8 mouse cellular contexts compared by ENCODE assay signal in genomic region chr10:76257719-76258390, GRCm38 (mm10). TPM values are rescaled to one million over a fixed set of nuclear protein-coding genes. Genes with fewer than 3 reads are reported as not detected.
A peak's percentile ranks its signal among the peaks of the same experiment; 100 is the strongest.
DNase-seq lines count a peak whose midpoint lies in the region; ATAC-seq and TF ChIP-seq lines count a peak whose summit lies in the region.

No protein-coding gene starts in this region.

- no peak overlapping the region for H3K4me2 ChIP-seq in midbrain, postnatal 0 days (ENCODE audit: low read depth, low read length, poor library complexity, severe bottlenecking)
- no peak overlapping the region for H3K4me2 ChIP-seq in midbrain, embryonic 11.5 days

- no peak for TF ChIP-seq CTCF in midbrain, postnatal 0 days (IDR thresholded peaks at IDR 0.05)

- H3K4me1 ChIP-seq in midbrain, postnatal 0 days (ENCODE audit: insufficient read depth, low read length): no peaks in the 10 kb centered on the region
- peaks cover 4% of the 10 kb centered on the region for H3K4me1 ChIP-seq in midbrain, embryonic 11.5 days (ENCODE audit: control insufficient read depth, insufficient read depth, low read length)

- no peak overlapping the region for H3K4me3 ChIP-seq in midbrain, postnatal 0 days (ENCODE audit: low read depth, low read length)
- no peak overlapping the region for H3K4me3 ChIP-seq in midbrain, embryonic 11.5 days (ENCODE audit: low read depth, low read length)

- H3K36me3 ChIP-seq in midbrain, postnatal 0 days (ENCODE audit: insufficient read depth, low read length): peaks cover 5% of the 10 kb centered on the region; the same call in 1 of the 2 replicates
- H3K36me3 ChIP-seq in midbrain, embryonic 11.5 days (ENCODE audit: control insufficient read depth, insufficient read depth, low read length): no peaks in the 10 kb centered on the region

- H3K27ac ChIP-seq in midbrain, postnatal 0 days (ENCODE audit: low read depth, low read length): no peak overlapping the region
- H3K27ac ChIP-seq in midbrain, embryonic 11.5 days (ENCODE audit: low read depth, low read length): no peak overlapping the region

- peak; percentile 24 for DNase-seq in midbrain, postnatal 0 days (ENCODE audit: low spot score)
- DNase-seq in midbrain, embryonic 11.5 days (ENCODE audit: low spot score, missing footprints): no peak
- peak; percentile 43 to 46 for DNase-seq in gastrocnemius, adult 8-10 months (ENCODE audit: low spot score in 2 of 2)
- DNase-seq in kidney, adult 8-10 months: peak; percentile 35 to 39
- no peak for DNase-seq in B cell, adult 2 months
- DNase-seq in embryo, embryonic 9.5 days (ENCODE audit: extremely low spot score): no peak
- no peak for DNase-seq in frontal cortex, postnatal 25 days (ENCODE audit: low spot score in 2 of 2)

- no peak overlapping the region for H3K9ac ChIP-seq in midbrain, postnatal 0 days (replicated peaks; ENCODE audit: low read length, poor library complexity, severe bottlenecking)
- no peak overlapping the region for H3K9ac ChIP-seq in midbrain, embryonic 11.5 days (ENCODE audit: low read length)

- WGBS in midbrain, postnatal 0 days: 81% methylated on average over 12 of the region's 12 CpGs
- WGBS in midbrain, embryonic 11.5 days: 93% methylated on average over 12 of the region's 12 CpGs

- ATAC-seq in midbrain, postnatal 0 days (ENCODE audit: low FRiP score): no peak
- no peak for ATAC-seq in midbrain, embryonic 11.5 days (ENCODE audit: low FRiP score)
- peak; percentile 74 for ATAC-seq in monocyte, adult 5-6 weeks (replicated peaks; ENCODE audit: insufficient number of reproducible peaks, low FRiP score, low TSS enrichment, poor library complexity, severe bottlenecking)

- H3K27me3 ChIP-seq in midbrain, postnatal 0 days (ENCODE audit: insufficient read depth, low read length): no peaks in the 10 kb centered on the region
- no peaks in the 10 kb centered on the region for H3K27me3 ChIP-seq in midbrain, embryonic 11.5 days (ENCODE audit: control insufficient read depth, insufficient read depth, low read length)

- no peaks in the 10 kb centered on the region for H3K9me3 ChIP-seq in midbrain, postnatal 0 days (ENCODE audit: low read length)
- no peaks in the 10 kb centered on the region for H3K9me3 ChIP-seq in midbrain, embryonic 11.5 days (ENCODE audit: control insufficient read depth, low read length)

RNA-seq across cellular contexts. Expression of gene S100b, which starts 4.2 kb away (rescaled TPM):
- total RNA-seq in midbrain, postnatal 0 days (2014; rRNA removed): 8.9 and 12.9 TPM in 2 replicates
- polyA plus RNA-seq in midbrain, postnatal 0 days (2015; fragmentation: Nextera tagmentation; extraction: Ambion mirVana): 7.7 and 8.8 TPM in 2 replicates
- 0.20 and 0.21 TPM in 2 replicates for polyA plus RNA-seq in midbrain, embryonic 11.5 days (2014; fragmentation: Nextera tagmentation; extraction: Ambion mirVana)
- 1 to 10 TPM; 1.2 to 3.0 (median 2.4) TPM for total RNA-seq in gastrocnemius, adult 8-10 months (2022)
- total RNA-seq in monocyte, adult 5-6 weeks (2017): not detected in 3 replicates

RNA-seq across cellular contexts. Expression of gene Prmt2, which starts 20.2 kb away (rescaled TPM):
- total RNA-seq in midbrain, postnatal 0 days (2014; rRNA removed): 173 and 174 TPM in 2 replicates
- polyA plus RNA-seq in midbrain, postnatal 0 days (2015; fragmentation: Nextera tagmentation; extraction: Ambion mirVana): 326 and 342 TPM in 2 replicates
- polyA plus RNA-seq in midbrain, embryonic 11.5 days (2014; fragmentation: Nextera tagmentation; extraction: Ambion mirVana): 106 and 115 TPM in 2 replicates
- 1 to 10 TPM; 2.1 to 3.3 (median 3.0) TPM for total RNA-seq in gastrocnemius, adult 8-10 months (2022)
- 4.3 to 12.5 TPM (median 5.0 TPM) in 3 replicates for total RNA-seq in monocyte, adult 5-6 weeks (2017)

Comparison
In these comparisons a context has a peak if more than half of its experiments do, and no peak if none do; other contexts are left out.
1. DNase-seq: peak in midbrain, postnatal 0 days (single experiment), gastrocnemius, adult 8-10 months (2 of 2) and kidney, adult 8-10 months (2 of 2); none in midbrain, embryonic 11.5 days (single experiment), B cell, adult 2 months (0 of 2), embryo, embryonic 9.5 days (single experiment) and frontal cortex, postnatal 25 days (0 of 2).
2. RNA of gene Prmt2, which starts 20.2 kb away (total RNA-seq): 173 to 174 TPM in midbrain, postnatal 0 days; 4.3 to 12.5 TPM in monocyte, adult 5-6 weeks and 2.1 to 3.3 TPM in gastrocnemius, adult 8-10 months; every median in the first group is over 10 times any median in the second.